Mouse (Mus musculus) ES-E14 (cell line): ENCODE results near the gene Otud7a.

Experiments
- CHD2 ChIP-seq: IDR thresholded peaks from 2 replicates; pipeline ENCODE4 v1.6.1; 2014; ENCODE audit warnings: mild to moderate bottlenecking, low read depth, low read length, inconsistent platforms
- HCFC1 ChIP-seq: IDR thresholded peaks from 2 replicates; pipeline ENCODE4 v1.6.1; 2012; ENCODE audit warnings: low read length, inconsistent platforms, borderline replicate concordance; ENCODE audit not compliant: insufficient read depth
- MAFK ChIP-seq: IDR thresholded peaks from 2 replicates; pipeline ENCODE4 v1.6.1; 2014; ENCODE audit warnings: mild to moderate bottlenecking, low read depth, low read length, inconsistent platforms; ENCODE audit not compliant: insufficient read depth
- ZC3H11A ChIP-seq: IDR thresholded peaks from 2 replicates; pipeline ENCODE4 v1.6.1; 2012; ENCODE audit warnings: low read depth, mild to moderate bottlenecking, inconsistent platforms, low read length, borderline replicate concordance
- ZNF384 ChIP-seq: IDR thresholded peaks from 2 replicates; pipeline ENCODE4 v1.6.1; 2012; ENCODE audit warnings: low read depth, low read length, inconsistent platforms

DNA sequence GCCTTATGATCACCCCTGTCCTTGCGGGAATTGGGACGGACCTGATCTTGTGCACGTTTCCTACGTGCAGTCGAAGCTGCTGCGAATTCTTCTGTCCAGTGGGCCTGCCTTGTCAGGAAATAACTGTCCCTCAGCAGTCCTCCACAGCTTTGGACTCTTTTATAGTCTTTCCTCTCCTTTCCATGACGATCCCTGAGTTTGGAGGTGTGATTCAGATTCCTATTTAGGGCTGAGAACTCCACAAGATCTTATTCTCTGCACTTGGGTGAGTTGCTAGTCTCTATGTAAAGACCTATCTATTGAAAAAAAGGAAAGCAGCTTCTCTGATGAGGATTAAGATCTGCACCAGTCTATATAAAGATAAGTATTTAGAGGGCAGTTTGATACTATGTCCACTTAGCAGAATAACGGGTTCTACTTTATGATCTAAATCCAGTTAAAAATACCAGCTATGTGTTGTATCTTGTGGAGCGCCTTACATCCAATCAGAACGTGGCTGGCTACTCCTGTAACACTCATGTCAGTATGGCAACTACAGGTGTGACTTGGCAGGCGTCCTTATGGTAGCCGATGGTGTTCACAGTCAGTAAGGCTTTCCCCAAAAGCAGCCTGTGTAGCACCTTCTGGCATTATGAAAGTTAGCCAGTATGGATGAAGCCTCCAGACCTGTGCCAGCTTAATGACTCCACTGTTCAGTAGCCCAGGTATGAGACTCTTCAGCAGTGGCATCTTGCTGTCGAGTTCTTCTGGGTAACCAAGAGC lies 274.8 kb downstream of the Otud7a start:
- TF ChIP-seq ZNF384 (no peak), HCFC1 (no peak), CHD2 (no peak), ZC3H11A (no peak), MAFK (no peak)
